Comparison of ENCODE assay signal across 17 mouse cellular contexts in genomic region chr1:140740081-140740480, GRCm38 (mm10).
"Had no signal": no experiment of that assay in that cellular context is flagged by ENCODE, and none has a peak within 500 bp of the region (broad histone marks: within the 10 kb centered on the region; RNA-seq: fewer than 3 reads in every experiment).

No protein-coding gene starts in this region.

- H3K9ac ChIP-seq: lung, embryonic 14.5 days; midbrain, embryonic 12.5 days; neural tube, embryonic 12.5 days had no signal

- H3K27ac ChIP-seq: midbrain, embryonic 10.5 days; midbrain, embryonic 12.5 days; neural tube, embryonic 12.5 days had no signal

- H3K4me1 ChIP-seq: midbrain, embryonic 10.5 days; midbrain, embryonic 12.5 days; neural tube, embryonic 12.5 days had no signal

- H3K9me3 ChIP-seq: midbrain, embryonic 10.5 days; midbrain, embryonic 12.5 days; neural tube, embryonic 12.5 days had no signal

- H3K4me3 ChIP-seq: midbrain, embryonic 10.5 days; midbrain, embryonic 12.5 days; neural tube, embryonic 12.5 days had no signal

- DNase-seq: lung, adult 18-20 months; lung, embryonic 14.5 days; lung, postnatal 10 days; lung, postnatal 4 days; midbrain, embryonic 14.5 days; retina, postnatal 1 day; right cerebral cortex, adult 18-20 months; right cerebral cortex, postnatal 25 days; right cerebral cortex, postnatal 4 days; spleen, adult 18-20 months; thymus, adult 2 months; thymus, postnatal 25 days; thymus, postnatal 4 days had no signal

- H3K27me3 ChIP-seq: midbrain, embryonic 12.5 days; neural tube, embryonic 12.5 days had no signal

- H3K4me2 ChIP-seq: lung, embryonic 14.5 days; midbrain, embryonic 12.5 days; neural tube, embryonic 12.5 days had no signal

- H3K36me3 ChIP-seq: midbrain, embryonic 10.5 days; midbrain, embryonic 12.5 days; neural tube, embryonic 12.5 days had no signal

- ATAC-seq: midbrain, embryonic 16.5 days had no signal
